Mouse (Mus musculus) lung, embryonic 16.5 days (tissue): ENCODE data around the gene Sept4. TPM values are rescaled to one million over a fixed set of nuclear protein-coding genes. Genes with fewer than 3 reads are reported as not detected.

Experiments
- ATAC-seq: fragments of 200-750 bp; cut with Nextera tagmentation; 2 replicates; pipeline ENCODE4 v1.8.0; 2017; ENCODE audit warnings: low read depth, mild to moderate bottlenecking, moderate library complexity
- H3K27ac ChIP-seq: fragments of 300-500 bp; sonication (generic); 2 replicates; pipeline ENCODE4 v1.5.1; 2014; ENCODE audit warnings: mild to moderate bottlenecking, control low read depth, low read length
- H3K27me3 ChIP-seq: fragments of 300-500 bp; sonication (generic); 2 replicates; pipeline ENCODE4 v1.6.1; 2014; ENCODE audit warnings: low read depth, low read length, mixed read lengths; ENCODE audit not compliant: control insufficient read depth, insufficient read depth
- H3K36me3 ChIP-seq: fragments of 300-500 bp; sonication (generic); 2 replicates; pipeline ENCODE4 v1.6.1; 2014; ENCODE audit warnings: low read length; ENCODE audit not compliant: control insufficient read depth, insufficient read depth
- H3K4me1 ChIP-seq: fragments of 300-500 bp; sonication (generic); replicated peaks from 2 replicates; pipeline ENCODE4 v1.6.1; 2014; ENCODE audit warnings: low read length, mixed read lengths; ENCODE audit not compliant: control insufficient read depth, insufficient read depth
- H3K4me2 ChIP-seq: fragments of 300-500 bp; sonication (generic); 2 replicates; pipeline ENCODE4 v1.6.1; 2014; ENCODE audit warnings: low read depth, low read length, control low read depth
- H3K4me3 ChIP-seq: fragments of 300-500 bp; sonication (generic); 2 replicates; pipeline ENCODE4 v1.5.1; 2014; ENCODE audit warnings: mild to moderate bottlenecking, low read length, control low read depth
- H3K9ac ChIP-seq: fragments of 300-500 bp; sonication (generic); 2 replicates; pipeline ENCODE4 v1.6.1; 2014; ENCODE audit warnings: low read length, control low read depth
- H3K9me3 ChIP-seq: fragments of 300-500 bp; sonication (generic); 2 replicates; pipeline ENCODE4 v1.6.1; 2016; ENCODE audit warnings: low read length; ENCODE audit not compliant: control insufficient read depth
- WGBS: fragments of 180-500 bp; shearing (Covaris S2); extraction: QIAGEN DNeasy Blood & Tissue Kit; methylation state at CpG from one replicate; pipeline ENCODE4 v1.1.7; 2014; 5-methylcytosine and 5-hydroxymethylcytosine counted together
- polyA plus RNA-seq: library from polyadenylated mRNA; unstranded; fragments of >200 nt; fragmentation: Nextera tagmentation; extraction: Ambion mirVana; gene quantifications from 2 replicates; pipeline ENCODE4 v1.2.1, GENCODE M21; 2015

Sept4 gene
- polyA plus RNA-seq, 1 experiment from 2014 or later, result 96.9 TPM

- Histone ChIP-seq H3K4me2 (no peak overlapping the region), H3K4me3 (no peak overlapping the region), H3K27me3 (no peaks in the 10 kb centered on the region), H3K9ac (no peak overlapping the region), H3K27ac (no peak overlapping the region), H3K4me1 (no peaks in the 10 kb centered on the region), H3K36me3 (peaks cover 70% of the 10 kb centered on the region), H3K9me3 (peaks cover 8% of the 10 kb centered on the region)
- 87% methylated on average over 7 of the region's 7 CpGs for WGBS
- ATAC-seq, result no peak
Measured at GRCm38 (mm10) chr11:87613972-87614371, 45.3 kb downstream of the Sept4 start.

- ATAC-seq, result no peak
- 88% methylated on average over 5 of the region's 5 CpGs for WGBS
Measured at GRCm38 (mm10) chr11:87615551-87615950, 46.8 kb downstream of the Sept4 start.

GRCm38 (mm10) chr11:87615952-87616351 is 47.2 kb downstream of the Sept4 start:
- Histone ChIP-seq H3K27me3 (no peaks in the 10 kb centered on the region), H3K4me3 (no peak overlapping the region), H3K9ac (no peak overlapping the region), H3K27ac (no peak overlapping the region), H3K9me3 (peaks cover 8% of the 10 kb centered on the region), H3K4me2 (no peak overlapping the region), H3K36me3 (peaks cover 64% of the 10 kb centered on the region), H3K4me1 (no peaks in the 10 kb centered on the region)
- 86% methylated on average over 2 of the region's 2 CpGs for WGBS
- no peak for ATAC-seq

More at GRCm38 (mm10) chr11:87615551-87615950, 46.8 kb downstream of the Sept4 start:
- no peak overlapping the region for H3K27ac ChIP-seq
- no peaks in the 10 kb centered on the region for H3K4me1 ChIP-seq
- H3K4me3 ChIP-seq, result no peak overlapping the region
- peaks cover 8% of the 10 kb centered on the region for H3K9me3 ChIP-seq
- H3K4me2 ChIP-seq, result no peak overlapping the region
- no peak overlapping the region for H3K9ac ChIP-seq
- H3K27me3 ChIP-seq, result no peaks in the 10 kb centered on the region
- peaks cover 65% of the 10 kb centered on the region for H3K36me3 ChIP-seq

- Histone ChIP-seq H3K27me3 (no peaks in the 10 kb centered on the region), H3K27ac (no peak within 1 kb of the TSS; the same call in 1 of the 2 replicates), H3K4me1 (no peaks in the 10 kb centered on the region), H3K9ac (no peak within 1 kb of the TSS), H3K4me2 (no peak within 1 kb of the TSS), H3K4me3 (no peak within 1 kb of the TSS), H3K9me3 (peaks cover 8% of the 10 kb centered on the region), H3K36me3 (peaks cover 57% of the 10 kb centered on the region)
- ATAC-seq, result no peak
- WGBS, result 87% methylated on average over 65 of the region's 69 CpGs
Measured at GRCm38 (mm10) chr11:87616790-87617474, 48.2 kb downstream of the Sept4 start, which contains the start of gene Hsf5. TSS of gene Hsf5 (plus strand) at chr11:87617164.

- no peak for ATAC-seq
- H3K4me2 ChIP-seq, result no peak overlapping the region
- peaks cover 51% of the 10 kb centered on the region for H3K36me3 ChIP-seq
- 94% methylated on average over 32 of the region's 32 CpGs for WGBS
- no peak overlapping the region for H3K4me3 ChIP-seq
- H3K27me3 ChIP-seq, result no peaks in the 10 kb centered on the region
- H3K4me1 ChIP-seq, result no peaks in the 10 kb centered on the region
- no peak overlapping the region; the same call in 1 of the 2 replicates for H3K27ac ChIP-seq
- no peak overlapping the region for H3K9ac ChIP-seq
- H3K9me3 ChIP-seq, result peaks cover 8% of the 10 kb centered on the region
Measured at GRCm38 (mm10) chr11:87617606-87618005, 48.9 kb downstream of the Sept4 start.

- Histone ChIP-seq H3K4me2 (no peak overlapping the region), H3K36me3 (peaks cover 11% of the 10 kb centered on the region; the same call in 1 of the 2 replicates), H3K4me3 (no peak overlapping the region), H3K4me1 (no peaks in the 10 kb centered on the region), H3K27me3 (no peaks in the 10 kb centered on the region), H3K9me3 (no peaks in the 10 kb centered on the region), H3K27ac (no peak overlapping the region), H3K9ac (no peak overlapping the region)
- 76% methylated on average over 4 of the region's 4 CpGs for WGBS
- no peak for ATAC-seq
Measured at GRCm38 (mm10) chr11:87623160-87623559, 54.5 kb downstream of the Sept4 start.

- no peak overlapping the region for H3K4me2 ChIP-seq
- WGBS, result 19% methylated on average over 10 of the region's 10 CpGs
- no peak overlapping the region for H3K27ac ChIP-seq
- ATAC-seq, result 0 out of 2 replicates have a peak, but pooled peaks have one; percentile 47
- H3K9ac ChIP-seq, result no peak overlapping the region
- H3K36me3 ChIP-seq, result no peaks in the 10 kb centered on the region
- H3K9me3 ChIP-seq, result no peaks in the 10 kb centered on the region
- H3K27me3 ChIP-seq, result no peaks in the 10 kb centered on the region
- no peak overlapping the region for H3K4me3 ChIP-seq
- H3K4me1 ChIP-seq, result no peaks in the 10 kb centered on the region
Measured at GRCm38 (mm10) chr11:87629859-87630258, 61.2 kb downstream of the Sept4 start.

- H3K4me1 ChIP-seq, result peaks cover 2% of the 10 kb centered on the region; the same call in 1 of the 2 replicates
- H3K4me3 ChIP-seq, result peak overlapping the region; percentile 52
- peak; percentile 28; the same call in 1 of the 2 replicates for ATAC-seq
- H3K4me2 ChIP-seq, result peak overlapping the region; percentile 81
- no peaks in the 10 kb centered on the region for H3K9me3 ChIP-seq
- 15% methylated on average over 2 of the region's 2 CpGs for WGBS
- no peaks in the 10 kb centered on the region for H3K36me3 ChIP-seq
- no peak overlapping the region for H3K27ac ChIP-seq
- H3K27me3 ChIP-seq, result no peaks in the 10 kb centered on the region
- peak overlapping the region; percentile 82 for H3K9ac ChIP-seq
Measured at GRCm38 (mm10) chr11:87638793-87639192, 70.1 kb downstream of the Sept4 start.

GRCm38 (mm10) chr11:87639206-87639605 is 70.5 kb downstream of the Sept4 start:
- Histone ChIP-seq H3K9me3 (no peaks in the 10 kb centered on the region), H3K4me3 (peak overlapping the region; percentile 52)
- 2% methylated on average over 29 of the region's 29 CpGs for WGBS

More at GRCm38 (mm10) chr11:87639206-87639605, 70.5 kb downstream of the Sept4 start:
- Histone ChIP-seq H3K9ac (peak overlapping the region; percentile 82), H3K36me3 (no peaks in the 10 kb centered on the region), H3K27me3 (no peaks in the 10 kb centered on the region), H3K4me2 (peak overlapping the region; percentile 81), H3K27ac (no peak overlapping the region), H3K4me1 (peaks cover 2% of the 10 kb centered on the region; the same call in 1 of the 2 replicates)
- ATAC-seq, result peak; percentile 96
